Mouse (Mus musculus) right cerebral cortex, postnatal 10 days (tissue): ENCODE measurements around the gene Nps.
"Not testable (repeated sequence)": the region's sequence is repeated elsewhere in the genome, so short reads cannot be mapped to it uniquely, and the experiment has no call there.

Source experiments
- DNase-seq, 2 experiments: peaks; one replicate each; pipeline ENCODE4 v3.0.0; 2021; ENCODE audit warnings: low spot score in 2 of 2

Gene Nps

DNA sequence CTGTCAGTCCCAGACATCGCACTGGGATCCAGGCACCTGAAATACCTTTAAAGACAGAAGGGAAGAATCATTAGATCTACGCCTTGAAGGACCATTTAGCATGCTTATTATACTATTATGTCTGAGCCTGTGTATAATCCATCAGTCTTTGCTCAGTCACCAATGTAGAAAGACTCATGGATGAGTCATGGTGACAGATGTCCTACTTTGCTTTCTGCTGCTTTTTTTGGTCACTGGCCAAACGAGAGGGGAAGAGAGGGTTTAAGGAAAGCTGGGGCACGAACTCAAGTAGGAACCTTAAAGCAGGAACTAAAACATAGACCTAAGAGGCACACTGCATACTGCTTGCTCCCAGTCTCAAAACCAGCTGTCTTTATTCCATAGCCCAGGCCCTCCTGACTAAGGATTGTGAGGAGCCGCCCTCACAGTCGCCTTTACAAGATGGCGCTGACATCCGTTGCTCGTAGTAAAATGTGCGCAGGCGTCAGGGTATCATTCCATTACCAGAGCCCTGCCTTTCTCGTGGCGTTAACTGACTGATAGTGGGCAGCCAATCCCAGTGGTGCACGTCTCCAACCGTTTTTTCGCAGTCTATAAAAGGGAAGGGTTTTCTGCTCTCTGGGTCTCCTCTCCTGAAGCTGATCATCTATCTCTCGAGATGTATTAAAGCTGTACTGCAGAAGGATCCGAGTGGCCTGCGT, at the start of gene Nps:
Gene Nps (plus strand): TSS at position 651 of the 701 bp plus-strand sequence.
- DNase-seq = not testable (repeated sequence)

- no peak for DNase-seq
Measured at GRCm38 (mm10) chr7:135208947-135209567, 49.4 kb upstream of the Nps start.

GRCm38 (mm10) chr7:135210296-135210695, 48.2 kb upstream of the Nps start:
- DNase-seq = no peak

DNA sequence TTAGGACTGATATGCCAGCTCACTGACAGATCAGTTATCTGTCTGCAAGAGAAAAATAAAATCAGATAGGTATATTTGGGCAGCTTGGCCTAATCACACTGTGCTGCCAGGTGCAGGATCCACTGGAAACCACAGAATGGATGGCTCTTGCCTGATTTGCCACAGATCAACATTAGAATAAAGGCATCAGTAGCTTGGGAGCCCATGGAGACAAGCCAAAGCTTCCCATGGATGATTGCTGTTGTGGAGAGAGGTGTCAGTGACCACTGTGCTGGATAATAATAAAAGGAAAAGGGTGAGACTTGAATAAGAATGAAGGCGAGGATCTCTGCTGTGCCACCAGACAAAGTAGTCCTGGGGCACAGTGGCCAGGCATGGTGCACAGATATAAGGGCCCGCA, 47.7 kb upstream of the Nps start:
- no peak for DNase-seq

DNA sequence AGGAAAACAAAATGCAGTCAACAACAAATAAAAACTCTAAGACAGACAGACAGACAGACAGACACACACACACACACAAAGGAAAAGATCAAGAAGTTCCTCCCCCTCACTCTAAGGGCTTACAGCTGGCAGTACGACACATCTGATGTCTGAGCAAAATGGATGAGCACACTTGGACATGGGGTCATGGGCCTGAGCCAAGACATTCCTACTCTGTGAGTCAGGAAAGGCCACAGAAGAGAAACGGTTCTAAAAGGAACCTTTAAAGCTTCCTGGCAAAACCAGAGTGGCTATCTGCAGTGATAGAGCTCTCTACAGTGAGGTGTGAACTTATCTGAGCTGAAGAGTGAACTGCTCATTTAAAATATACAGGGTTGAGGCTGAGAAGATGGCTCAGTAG, 46.0 kb upstream of the Nps start:
- no peak for DNase-seq

DNA sequence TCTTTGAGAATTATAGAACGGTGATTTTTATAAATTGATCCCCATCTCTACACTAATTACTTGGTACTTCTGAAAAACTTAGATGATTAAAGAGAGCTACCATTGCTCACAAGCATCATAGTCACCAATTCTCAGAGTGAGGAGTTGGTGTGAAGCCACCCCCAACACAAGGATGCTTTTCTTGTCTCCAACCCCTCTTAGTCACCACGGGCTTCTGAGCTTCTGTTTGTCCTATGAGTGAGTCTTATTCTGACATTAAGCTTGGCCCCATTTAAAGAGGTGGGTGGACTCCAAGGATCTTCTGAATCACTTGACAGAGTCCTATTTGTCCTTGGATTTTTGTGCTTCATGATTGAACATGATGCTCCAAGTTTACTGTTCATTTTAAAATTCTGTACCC, 37.0 kb upstream of the Nps start:
- DNase-seq = no peak

DNA sequence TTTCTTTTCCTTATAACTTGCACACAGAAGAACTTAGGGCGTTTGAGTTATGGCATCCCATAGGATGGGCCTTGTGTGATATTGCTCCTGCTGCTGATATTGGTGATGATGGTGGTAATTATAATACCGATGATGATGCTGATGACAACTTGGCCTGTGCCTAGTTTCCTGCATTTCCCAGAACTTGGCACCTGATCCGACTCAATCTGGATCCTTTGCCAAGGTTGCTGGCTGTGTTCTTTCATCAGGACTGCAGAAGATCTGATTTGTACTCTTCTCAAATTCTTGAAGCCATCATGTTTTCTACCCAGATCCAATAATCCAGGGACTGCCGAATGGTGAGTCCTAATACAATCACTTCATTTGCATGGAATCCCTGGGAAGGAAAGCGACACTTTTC, 32.5 kb upstream of the Nps start:
- DNase-seq = no peak

DNA sequence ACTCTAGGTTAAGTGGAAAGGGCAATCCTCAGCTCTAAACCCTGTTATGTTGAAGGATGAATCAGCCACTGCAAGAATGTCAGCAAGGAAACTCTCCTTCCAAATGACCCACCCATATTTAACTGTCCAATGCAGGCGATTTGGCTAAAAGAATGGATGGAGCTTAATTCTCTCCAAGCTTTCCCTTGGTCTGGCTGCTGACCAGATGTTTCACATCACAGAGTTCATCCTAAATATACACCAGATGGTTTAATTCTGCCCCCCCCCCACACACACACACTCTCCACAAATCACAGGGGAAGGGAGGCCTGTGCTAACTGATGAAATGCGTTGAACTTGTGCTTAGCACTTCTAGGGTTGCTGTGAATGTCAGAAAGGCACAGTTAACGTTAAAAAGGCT, 21.4 kb upstream of the Nps start:
- no peak for DNase-seq

DNA sequence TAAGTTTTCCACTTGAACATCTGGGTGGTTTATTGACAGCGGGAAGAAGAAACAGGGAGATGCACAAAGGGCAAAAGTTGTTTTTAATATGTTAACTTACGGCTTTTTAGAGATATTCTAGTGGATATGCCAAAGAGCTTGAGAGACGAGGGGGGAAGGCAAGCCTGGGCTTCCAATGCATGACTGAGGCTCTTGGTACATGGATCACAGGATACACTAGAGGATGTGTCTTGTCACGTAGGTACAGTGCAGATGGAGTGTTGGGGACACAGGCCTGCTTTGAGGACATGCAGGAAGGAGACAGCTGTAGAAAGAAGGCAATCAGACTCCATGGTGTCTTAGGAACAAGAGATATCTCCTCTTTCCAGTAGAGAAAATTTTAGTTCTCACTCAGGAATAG, 19.1 kb upstream of the Nps start:
- DNase-seq = no peak

- no peak for DNase-seq
Measured at GRCm38 (mm10) chr7:135240006-135240405, 18.5 kb upstream of the Nps start.

DNA sequence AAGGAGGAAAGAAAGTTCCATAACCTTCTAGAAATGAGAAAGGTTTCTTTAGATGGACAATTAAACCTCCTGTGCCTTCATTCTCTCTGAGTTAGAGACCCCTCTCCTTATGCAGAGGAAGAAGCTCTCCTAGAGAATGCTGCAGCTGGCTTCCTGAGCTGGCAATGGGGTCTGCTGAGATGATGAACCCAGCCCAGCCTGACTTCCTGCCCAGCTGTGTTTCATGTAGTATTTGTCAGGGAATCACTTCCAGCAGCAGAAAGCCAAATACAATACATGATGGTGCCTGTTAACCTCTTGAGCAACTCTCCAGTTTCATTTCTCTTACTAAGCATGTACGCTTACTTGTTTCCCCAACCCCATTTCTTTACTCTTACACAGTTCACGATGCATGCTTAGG, 17.9 kb upstream of the Nps start:
- no peak for DNase-seq

GRCm38 (mm10) chr7:135244171-135244880, 14.2 kb upstream of the Nps start:
- DNase-seq = no peak

DNA sequence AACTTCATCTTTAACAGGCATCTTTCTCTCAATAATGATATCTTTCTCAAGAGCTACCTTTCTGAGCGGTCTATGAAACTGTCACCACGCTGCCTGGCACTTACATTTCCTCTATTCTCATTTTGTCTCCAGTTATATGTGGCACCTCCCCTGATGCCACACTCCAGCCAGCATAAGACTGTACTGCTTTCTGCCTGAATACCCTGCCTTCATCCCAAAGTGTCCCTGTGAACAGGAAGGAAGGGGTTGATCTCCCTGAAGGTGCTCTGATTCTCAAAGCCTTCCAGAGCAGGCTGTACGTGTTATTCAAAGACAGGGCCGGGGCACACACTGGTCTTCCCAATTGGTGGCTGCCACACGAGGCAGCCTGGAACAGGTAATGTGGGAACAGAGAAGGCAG, 12.1 kb upstream of the Nps start:
- no peak for DNase-seq

- no peak for DNase-seq
Measured at GRCm38 (mm10) chr7:135253249-135253648, 5.3 kb upstream of the Nps start.

- DNase-seq = no peak
Measured at GRCm38 (mm10) chr7:135254423-135254822, 4.1 kb upstream of the Nps start.

DNA sequence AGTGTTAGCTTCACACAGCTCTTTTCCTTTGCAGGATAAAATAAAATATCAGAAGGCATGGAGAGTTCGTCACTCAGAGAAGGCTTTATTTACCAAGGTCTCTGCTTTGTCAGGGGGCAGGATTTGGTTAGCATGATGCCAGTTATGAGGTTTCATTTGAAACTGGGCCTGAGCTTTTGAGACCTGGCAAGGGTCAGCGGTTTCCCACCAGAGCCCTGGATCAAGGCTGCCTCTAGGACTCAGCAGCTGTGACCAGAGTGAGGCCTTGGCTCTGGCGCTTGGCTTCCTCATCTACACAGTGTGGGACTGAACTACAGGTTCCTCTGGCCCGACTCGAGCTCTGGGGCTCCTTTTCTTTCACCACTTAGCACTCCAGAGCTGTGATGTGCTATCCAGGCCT, 12.5 kb downstream of the Nps start:
- no peak for DNase-seq

- DNase-seq = no peak
Measured at GRCm38 (mm10) chr7:135283212-135283611, 24.7 kb downstream of the Nps start.

GRCm38 (mm10) chr7:135289976-135290375, 31.5 kb downstream of the Nps start:
- no peak for DNase-seq

- DNase-seq = peak; percentile 34 to 47
Measured at GRCm38 (mm10) chr7:135291646-135292236, 33.2 kb downstream of the Nps start.

DNA sequence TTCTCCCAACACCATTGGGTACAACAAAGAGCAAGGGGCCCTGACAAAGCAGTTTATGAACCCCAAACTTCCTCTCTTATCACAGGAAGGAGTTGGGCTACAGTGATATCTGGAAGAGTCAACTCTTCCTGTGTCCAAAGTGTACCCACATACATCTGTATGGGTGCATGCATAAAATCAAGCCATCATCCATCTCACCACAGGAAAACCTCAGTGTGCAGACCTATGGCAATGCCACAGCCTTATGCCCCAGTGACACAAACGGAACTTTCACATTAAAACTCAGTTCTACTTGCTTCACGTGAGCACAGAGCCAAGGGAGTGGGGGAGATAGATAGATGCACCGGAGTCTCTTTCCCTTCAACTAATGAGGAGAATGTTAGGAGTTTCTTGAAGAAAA, 36.0 kb downstream of the Nps start:
- no peak for DNase-seq

DNA sequence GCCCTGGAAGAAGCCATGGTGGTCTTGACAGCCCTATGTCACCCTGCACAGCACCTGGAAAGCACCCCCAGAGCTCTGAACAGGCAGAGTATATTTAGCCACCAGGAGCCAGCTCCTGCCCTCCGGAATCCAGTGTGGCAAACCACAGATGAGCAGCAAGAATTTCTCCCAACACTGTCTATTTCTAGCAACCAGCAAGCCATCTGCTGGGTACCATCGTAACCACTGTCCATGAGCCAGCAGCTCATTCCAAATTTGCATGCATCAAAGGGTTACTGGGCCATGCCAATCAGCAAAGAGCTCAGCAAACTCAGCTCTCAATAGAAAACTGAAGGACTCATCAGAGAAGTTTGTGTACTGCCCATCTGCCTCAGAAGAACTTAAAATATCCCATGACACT, 46.0 kb downstream of the Nps start:
- DNase-seq = peak; percentile 26 to 43
